ENCODE assay signal across 11 mouse cellular contexts in the genomic region with DNA sequence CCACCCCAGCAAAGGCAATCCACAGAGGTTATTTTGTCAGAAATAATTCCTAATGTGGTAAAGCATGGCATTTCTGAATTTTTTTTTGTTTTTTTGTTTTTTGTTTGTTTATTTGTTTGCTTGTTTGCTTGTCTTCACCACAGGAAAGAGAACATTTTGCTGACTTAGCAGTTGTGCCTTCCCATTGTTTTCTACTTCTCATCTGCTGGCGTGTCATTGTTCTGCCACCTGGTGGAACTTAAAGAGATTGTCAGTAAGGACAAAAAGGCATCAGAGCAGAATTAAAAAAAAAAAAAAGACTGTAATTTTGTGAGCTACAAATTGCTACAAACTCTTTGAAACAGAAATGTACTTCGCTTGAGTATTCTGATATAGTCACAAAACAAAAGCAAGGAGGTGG.
DNase-seq lines count a peak whose midpoint lies in the region; ATAC-seq and TF ChIP-seq lines count a peak whose summit lies in the region.
"Had no signal": no experiment of that assay in that cellular context is flagged by ENCODE, and none has a peak within 500 bp of the region (broad histone marks: within the 10 kb centered on the region; RNA-seq: fewer than 3 reads in every experiment).

No protein-coding gene starts in this region.

- no peak overlapping the region for H3K4me2 ChIP-seq in forebrain, postnatal 0 days (ENCODE audit: low read depth)
- H3K4me2 ChIP-seq in forebrain, embryonic 12.5 days: no peak overlapping the region
- H3K4me2 ChIP-seq in kidney, embryonic 14.5 days (replicated peaks; ENCODE audit: low read depth, low read length): no peak overlapping the region
- H3K4me2 ChIP-seq: heart, embryonic 15.5 days; liver, embryonic 13.5 days; midbrain, embryonic 15.5 days had no signal

- H3K4me3 ChIP-seq in forebrain, postnatal 0 days (ENCODE audit: low read depth, low read length): no peak overlapping the region
- no peak overlapping the region for H3K4me3 ChIP-seq in forebrain, embryonic 12.5 days (replicated peaks)
- no peak overlapping the region for H3K4me3 ChIP-seq in kidney, embryonic 14.5 days (ENCODE audit: low read length)
- H3K4me3 ChIP-seq in ES-Bruce4 (ENCODE audit: low read depth, low read length): no peak overlapping the region
- no peak overlapping the region for H3K4me3 ChIP-seq in cerebellum, adult 2 months (replicated peaks; ENCODE audit: insufficient read depth, low read depth, low read length)
- H3K4me3 ChIP-seq: heart, embryonic 15.5 days; liver, embryonic 13.5 days; midbrain, embryonic 15.5 days had no signal

- H3K36me3 ChIP-seq in forebrain, postnatal 0 days (ENCODE audit: insufficient read depth): no peaks in the 10 kb centered on the region
- no peaks in the 10 kb centered on the region for H3K36me3 ChIP-seq in forebrain, embryonic 12.5 days (replicated peaks)
- H3K36me3 ChIP-seq in kidney, embryonic 14.5 days (ENCODE audit: control insufficient read depth, insufficient read depth, low read length): no peaks in the 10 kb centered on the region
- H3K36me3 ChIP-seq in ES-Bruce4 (ENCODE audit: control insufficient read depth, insufficient read depth, low read length, poor library complexity, severe bottlenecking): no peaks in the 10 kb centered on the region
- H3K36me3 ChIP-seq: heart, embryonic 15.5 days; liver, embryonic 13.5 days; midbrain, embryonic 15.5 days had no signal

- DNase-seq in forebrain, postnatal 0 days: peak; percentile 33
- DNase-seq in kidney, postnatal 36 days: peak; percentile 10 to 11
- DNase-seq in brain, embryonic 14.5 days (ENCODE audit: low read depth): peak; percentile 52
- no peak for DNase-seq in cerebellum, adult 2 months
- DNase-seq in left cerebral cortex, adult 18-20 months (ENCODE audit: low spot score in 2 of 2): no peak
- DNase-seq: liver, embryonic 13.5 days had no signal

- H3K4me1 ChIP-seq in forebrain, postnatal 0 days (ENCODE audit: insufficient read depth): no peaks in the 10 kb centered on the region
- H3K4me1 ChIP-seq in forebrain, embryonic 12.5 days: no peaks in the 10 kb centered on the region
- no peaks in the 10 kb centered on the region for H3K4me1 ChIP-seq in kidney, embryonic 14.5 days (ENCODE audit: control insufficient read depth, insufficient read depth, low read length)
- H3K4me1 ChIP-seq in ES-Bruce4 (ENCODE audit: control insufficient read depth, insufficient read depth, low read length): no peaks in the 10 kb centered on the region
- no peaks in the 10 kb centered on the region for H3K4me1 ChIP-seq in cerebellum, adult 2 months (ENCODE audit: control insufficient read depth, insufficient read depth, low read length)
- H3K4me1 ChIP-seq: heart, embryonic 15.5 days; liver, embryonic 13.5 days; midbrain, embryonic 15.5 days had no signal

- peak; percentile 60 for TF ChIP-seq CTCF in forebrain, postnatal 0 days (IDR thresholded peaks at IDR 0.05; ENCODE audit: low read depth)
- TF ChIP-seq CTCF in ES-Bruce4 (IDR thresholded peaks at IDR 0.05; ENCODE audit: low read depth, low read length): peak; percentile 5
- TF ChIP-seq CTCF in brain, embryonic 14.5 days (IDR thresholded peaks at IDR 0.05; ENCODE audit: borderline replicate concordance, extremely low read depth, insufficient read depth, insufficient read length): peak; percentile 29; the same call in 1 of the 2 replicates
- TF ChIP-seq CTCF in cerebellum, adult 2 months (IDR thresholded peaks at IDR 0.05; ENCODE audit: borderline replicate concordance, insufficient read depth, low read depth, low read length): no peak

- H3K9me3 ChIP-seq in forebrain, postnatal 0 days (ENCODE audit: low read length): no peaks in the 10 kb centered on the region
- H3K9me3 ChIP-seq in forebrain, embryonic 12.5 days: no peaks in the 10 kb centered on the region
- no peaks in the 10 kb centered on the region for H3K9me3 ChIP-seq in kidney, embryonic 14.5 days (ENCODE audit: control insufficient read depth, low read length)
- peaks cover 8% of the 10 kb centered on the region; the same call in 1 of the 2 replicates for H3K9me3 ChIP-seq in ES-Bruce4 (replicated peaks; ENCODE audit: control insufficient read depth, insufficient read depth, low read length, poor library complexity, severe bottlenecking)
- H3K9me3 ChIP-seq: heart, embryonic 15.5 days; liver, embryonic 13.5 days; midbrain, embryonic 15.5 days had no signal

- TF ChIP-seq EP300 in ES-Bruce4 (IDR thresholded peaks at IDR 0.05; ENCODE audit: insufficient read depth, low read depth, low read length): no peak

- H3K9ac ChIP-seq in forebrain, postnatal 0 days: no peak overlapping the region
- no peak overlapping the region for H3K9ac ChIP-seq in forebrain, embryonic 12.5 days
- no peak overlapping the region for H3K9ac ChIP-seq in kidney, embryonic 14.5 days (ENCODE audit: low read depth, low read length)
- no peak overlapping the region for H3K9ac ChIP-seq in ES-Bruce4 (ENCODE audit: low read depth, poor library complexity, severe bottlenecking)
- H3K9ac ChIP-seq: heart, embryonic 15.5 days; liver, embryonic 13.5 days; midbrain, embryonic 15.5 days had no signal

- no peaks in the 10 kb centered on the region for H3K27me3 ChIP-seq in forebrain, postnatal 0 days (ENCODE audit: insufficient read depth, low read length)
- H3K27me3 ChIP-seq in forebrain, embryonic 12.5 days: no peaks in the 10 kb centered on the region
- no peaks in the 10 kb centered on the region for H3K27me3 ChIP-seq in kidney, embryonic 14.5 days (ENCODE audit: control insufficient read depth, insufficient read depth, low read length)
- no peaks in the 10 kb centered on the region for H3K27me3 ChIP-seq in ES-Bruce4 (ENCODE audit: control insufficient read depth, insufficient read depth, low read length, poor library complexity, severe bottlenecking)
- H3K27me3 ChIP-seq in cerebellum, adult 2 months (ENCODE audit: control insufficient read depth, insufficient read depth, low read length): no peaks in the 10 kb centered on the region
- H3K27me3 ChIP-seq: heart, embryonic 15.5 days; liver, embryonic 13.5 days; midbrain, embryonic 15.5 days had no signal

- no peak for ATAC-seq in forebrain, postnatal 0 days
- ATAC-seq in forebrain, embryonic 12.5 days (ENCODE audit: low FRiP score): no peak
- no peak for ATAC-seq in kidney, embryonic 14.5 days (ENCODE audit: low FRiP score, low TSS enrichment)
- ATAC-seq: midbrain, embryonic 15.5 days had no signal

- 30% methylated on average over 2 of the region's 2 CpGs for WGBS in forebrain, postnatal 0 days
- WGBS in forebrain, embryonic 12.5 days: 21% methylated on average over 2 of the region's 2 CpGs
- 21% methylated on average over 2 of the region's 2 CpGs for WGBS in kidney, embryonic 14.5 days
- WGBS in cerebellum, adult 2 months: 27% methylated on average over 2 of the region's 2 CpGs

- H3K27ac ChIP-seq in forebrain, postnatal 0 days (ENCODE audit: low read depth, low read length): no peak overlapping the region
- no peak overlapping the region for H3K27ac ChIP-seq in forebrain, embryonic 12.5 days
- H3K27ac ChIP-seq in kidney, embryonic 14.5 days (ENCODE audit: low read depth, low read length): no peak overlapping the region
- H3K27ac ChIP-seq in ES-Bruce4 (ENCODE audit: insufficient read depth, low read length): no peak overlapping the region
- H3K27ac ChIP-seq in cerebellum, adult 2 months (ENCODE audit: insufficient read depth, low read length): no peak overlapping the region
- H3K27ac ChIP-seq: heart, embryonic 15.5 days; liver, embryonic 13.5 days; midbrain, embryonic 15.5 days had no signal

- TF ChIP-seq POLR2A in ES-Bruce4 (IDR thresholded peaks at IDR 0.05; ENCODE audit: insufficient read depth, low read length): no peak
- no peak for TF ChIP-seq POLR2A in brain, embryonic 14.5 days (IDR thresholded peaks at IDR 0.05; ENCODE audit: borderline replicate concordance, extremely low read depth, insufficient read depth, insufficient read length, poor library complexity, severe bottlenecking)
- no peak for TF ChIP-seq POLR2A in cerebellum, adult 2 months (IDR thresholded peaks at IDR 0.05; ENCODE audit: borderline replicate concordance, insufficient read depth, low read length)

Comparison
In these comparisons a context has a peak if more than half of its experiments do, and no peak if none do; other contexts are left out.
1. DNase-seq: peak in forebrain, postnatal 0 days (single experiment), kidney, postnatal 36 days (2 of 2) and brain, embryonic 14.5 days (single experiment); none in cerebellum, adult 2 months (0 of 2) and left cerebral cortex, adult 18-20 months (0 of 2).